Mouse (Mus musculus) midbrain, embryonic 11.5 days (tissue): ENCODE data around the gene Fxr2. TPM values are rescaled to one million over a fixed set of nuclear protein-coding genes. Genes with fewer than 3 reads are reported as not detected.

Experiments used
- microRNA counts: library from miRNA; unstranded; fragments of <30 nt; microRNA quantifications from one replicate; lab custom pipeline; 2015
- microRNA-seq: library from miRNA; unstranded; fragments of <30 nt; microRNA quantifications from one replicate; pipeline ENCODE4, GENCODE M21; 2017
- polyA plus RNA-seq: library from polyadenylated mRNA; unstranded; fragments of >200 nt; fragmentation: Nextera tagmentation; extraction: Ambion mirVana; gene quantifications from 2 replicates; pipeline ENCODE4 v1.2.1, GENCODE M21; 2014

The Fxr2 gene
- polyA plus RNA-seq, 1 experiment from 2014 or later: 29.0 TPM

MicroRNA genes within 50 kb of the gene (microRNA counts, 519-probe panel; counts per million panel counts)
- not detected for microRNA mmu-miR-1934 (lab: Ali Mortazavi, UCI)
- microRNA mmu-miR-467f (lab: Ali Mortazavi, UCI): 2,868 counts per million, percentile 10 among the panel's probes with 10 or more counts

Small RNA genes lying within 50 kb of the gene (microRNA-seq; reads per million reads assigned to microRNA genes)
- gene Mir1934 (3.4 reads per million, percentile 16 among the genes with 10 or more reads in this experiment), gene Mir467f (not detected)

Other genes with a start within 250 kb of the Fxr2 start
- 120 and 130 TPM in 2 replicates for gene Naa38, start 237.5 kb upstream of the Fxr2 start, polyA plus RNA-seq
- 44.6 and 50.5 TPM in 2 replicates for gene Cyb5d1, start 237.4 kb upstream of the Fxr2 start, polyA plus RNA-seq
- gene Tmem88, start 234.8 kb upstream of the Fxr2 start, polyA plus RNA-seq: 11.9 and 13.1 TPM in 2 replicates
- gene Kdm6b, start 219.3 kb upstream of the Fxr2 start, polyA plus RNA-seq: 30.2 and 31.7 TPM in 2 replicates
- 1.00 and 1.9 TPM in 2 replicates for gene Dnah2, start 83.9 kb upstream of the Fxr2 start, polyA plus RNA-seq
- 11.0 and 12.3 TPM in 2 replicates for gene Efnb3, start 72.8 kb upstream of the Fxr2 start, polyA plus RNA-seq
- 35.1 and 36.4 TPM in 2 replicates for gene Wrap53, start 52.7 kb upstream of the Fxr2 start, polyA plus RNA-seq
- 144 and 147 TPM in 2 replicates for gene Trp53, start 52.6 kb upstream of the Fxr2 start, polyA plus RNA-seq
- 10.4 and 12.2 TPM in 2 replicates for gene Atp1b2, start 27.0 kb upstream of the Fxr2 start, polyA plus RNA-seq
- not detected in 2 replicates for gene Shbg, start 15.1 kb upstream of the Fxr2 start, polyA plus RNA-seq
- gene Sat2, start 11.0 kb upstream of the Fxr2 start, polyA plus RNA-seq: 13.1 and 16.8 TPM in 2 replicates
- 0.16 TPM in 1 of 2 replicates, not detected in the other for gene Sox15, start 22.3 kb downstream of the Fxr2 start, polyA plus RNA-seq
- gene Mpdu1, start 29.7 kb downstream of the Fxr2 start, polyA plus RNA-seq: 31.2 and 34.5 TPM in 2 replicates
- 7.0 and 7.9 TPM in 2 replicates for gene Cd68, start 33.2 kb downstream of the Fxr2 start, polyA plus RNA-seq
- gene Eif4a1, start 39.4 kb downstream of the Fxr2 start, polyA plus RNA-seq: 877 and 900 TPM in 2 replicates
- 80.6 and 90.8 TPM in 2 replicates for gene Senp3, start 49.1 kb downstream of the Fxr2 start, polyA plus RNA-seq
- gene Tnfsf13, start 52.8 kb downstream of the Fxr2 start, polyA plus RNA-seq: not detected in 2 replicates
- 2.0 and 2.8 TPM in 2 replicates for gene Tnfsf12, start 62.9 kb downstream of the Fxr2 start, polyA plus RNA-seq
- 0.78 and 1.6 TPM in 2 replicates for gene Tnfsfm13, start 63.1 kb downstream of the Fxr2 start, polyA plus RNA-seq
- gene Polr2a, start 125.6 kb downstream of the Fxr2 start, polyA plus RNA-seq: 52.4 and 54.1 TPM in 2 replicates
- gene Slc35g3, start 129.0 kb downstream of the Fxr2 start, polyA plus RNA-seq: not detected in 2 replicates
- 0.90 and 0.91 TPM in 2 replicates for gene Zbtb4, start 132.9 kb downstream of the Fxr2 start, polyA plus RNA-seq
- gene Chrnb1, start 163.0 kb downstream of the Fxr2 start, polyA plus RNA-seq: 0.67 and 0.79 TPM in 2 replicates
- 1.3 and 1.5 TPM in 2 replicates for gene Fgf11, start 168.9 kb downstream of the Fxr2 start, polyA plus RNA-seq
- gene Tmem102, start 172.6 kb downstream of the Fxr2 start, polyA plus RNA-seq: 0.20 and 0.23 TPM in 2 replicates
- not detected in 2 replicates for gene Gm39566, start 182.3 kb downstream of the Fxr2 start, polyA plus RNA-seq
- not detected in 2 replicates for gene Spem2, start 185.5 kb downstream of the Fxr2 start, polyA plus RNA-seq
- gene Spem1, start 189.2 kb downstream of the Fxr2 start, polyA plus RNA-seq: 0.12 TPM in 1 of 2 replicates, not detected in the other
- gene Nlgn2, start 204.8 kb downstream of the Fxr2 start, polyA plus RNA-seq: 9.9 and 10.3 TPM in 2 replicates
- gene Tmem256, start 205.5 kb downstream of the Fxr2 start, polyA plus RNA-seq: 285 and 287 TPM in 2 replicates
- 61.7 and 65.3 TPM in 2 replicates for gene Plscr3, start 213.4 kb downstream of the Fxr2 start, polyA plus RNA-seq
- 0.44 and 0.48 TPM in 2 replicates for gene Tnk1, start 225.7 kb downstream of the Fxr2 start, polyA plus RNA-seq
- not detected in 2 replicates for gene Tmem95, start 245.0 kb downstream of the Fxr2 start, polyA plus RNA-seq
- 3.1 and 3.9 TPM in 2 replicates for gene Kctd11, start 248.4 kb downstream of the Fxr2 start, polyA plus RNA-seq